Mouse (Mus musculus) hindbrain, postnatal 0 days (tissue): ENCODE data around the gene Card6. TPM values are rescaled to one million over a fixed set of nuclear protein-coding genes. Genes with fewer than 3 reads are reported as not detected.

Experiments used
- ATAC-seq: fragments of 200-750 bp; cut with Nextera tagmentation; 2 replicates; pipeline ENCODE4 v1.8.0; 2017; ENCODE audit warnings: mild to moderate bottlenecking, moderate TSS enrichment, moderate library complexity
- DNase-seq: peaks from one replicate; pipeline ENCODE4 v3.0.0-alpha.2; 2015; ENCODE audit warnings: low spot score
- H3K27ac ChIP-seq: fragments of 300-500 bp; sonication (generic); 2 replicates; pipeline ENCODE4 v1.5.1; 2014; ENCODE audit warnings: mild to moderate bottlenecking
- H3K27me3 ChIP-seq: fragments of 300-500 bp; sonication (generic); 2 replicates; pipeline ENCODE4 v1.6.1; 2014; ENCODE audit warnings: low read length, mixed read lengths; ENCODE audit not compliant: insufficient read depth
- H3K36me3 ChIP-seq: fragments of 300-500 bp; sonication (generic); 2 replicates; pipeline ENCODE4 v1.6.1; 2014; ENCODE audit warnings: low read length, mixed read lengths; ENCODE audit not compliant: insufficient read depth
- H3K4me1 ChIP-seq: fragments of 300-500 bp; sonication (generic); 2 replicates; pipeline ENCODE4 v1.6.1; 2014; ENCODE audit warnings: antibody characterized with exemption, low read length, mixed read lengths; ENCODE audit not compliant: insufficient read depth
- H3K4me2 ChIP-seq: fragments of 300-500 bp; sonication (generic); 2 replicates; pipeline ENCODE4 v1.6.1; 2014; ENCODE audit warnings: low read depth, mild to moderate bottlenecking, low read length, moderate library complexity, mixed read lengths
- H3K4me3 ChIP-seq: fragments of 300-500 bp; sonication (generic); 2 replicates; pipeline ENCODE4 v1.5.1; 2014; ENCODE audit warnings: low read length
- H3K9ac ChIP-seq: fragments of 300-500 bp; sonication (generic); replicated peaks from 2 replicates; pipeline ENCODE4 v1.6.1; 2014; ENCODE audit warnings: mild to moderate bottlenecking, low read length, moderate library complexity, mixed read lengths
- H3K9me3 ChIP-seq: fragments of 300-500 bp; sonication (generic); 2 replicates; pipeline ENCODE4 v1.6.1; 2016; ENCODE audit warnings: low read length, mixed read lengths
- CTCF ChIP-seq: IDR thresholded peaks from 2 replicates; pipeline ENCODE4 v1.5.1; 2016; ENCODE audit warnings: antibody characterized with exemption, control low read depth, low read depth
- WGBS: fragments of 180-500 bp; shearing (Covaris S2); extraction: QIAGEN DNeasy Blood & Tissue Kit; methylation state at CpG from one replicate; pipeline ENCODE4 v1.1.7; 2014; 5-methylcytosine and 5-hydroxymethylcytosine counted together
- polyA plus RNA-seq: library from polyadenylated mRNA; unstranded; fragments of >200 nt; fragmentation: Nextera tagmentation; extraction: Ambion mirVana; gene quantifications from 2 replicates; pipeline ENCODE4 v1.2.1, GENCODE M21; 2015
- total RNA-seq: library from RNA; depleted of rRNA; stranded (reverse); fragments of >200 nt; gene quantifications from 2 replicates; pipeline ENCODE4 v1.2.3, GENCODE M21; 2014; rRNA removed

Card6 gene
- total RNA-seq, result 0.16 and 0.29 TPM in 2 replicates
- 0.23 and 0.54 TPM in 2 replicates for polyA plus RNA-seq

GRCm38 (mm10) chr15:5107686-5108654 is at the start of gene Card6:
Gene Card6 (minus strand): TSS chr15:5108539.
- no peaks in the 10 kb centered on the region for H3K36me3 ChIP-seq
- no peaks in the 10 kb centered on the region for H3K9me3 ChIP-seq
- no peaks in the 10 kb centered on the region for H3K27me3 ChIP-seq
- no peak for DNase-seq
- WGBS, result 71% methylated on average over 21 of the region's 21 CpGs
- no peaks in the 10 kb centered on the region for H3K4me1 ChIP-seq
- H3K4me2 ChIP-seq, result peak within 1 kb of the TSS; percentile 31; the same call in 1 of the 2 replicates
- peak within 1 kb of the TSS; percentile 2; the same call in 1 of the 2 replicates for H3K9ac ChIP-seq
- no peak for ATAC-seq
- H3K4me3 ChIP-seq, result peak within 1 kb of the TSS; percentile 13; the same call in 1 of the 2 replicates
- H3K27ac ChIP-seq, result no peak within 1 kb of the TSS
- no peak for TF ChIP-seq CTCF

- H3K27ac ChIP-seq, result no peak overlapping the region
- WGBS, result 42% methylated on average over 1 of the region's 1 CpGs
- H3K27me3 ChIP-seq, result no peaks in the 10 kb centered on the region
- no peak for DNase-seq
- H3K9ac ChIP-seq, result no peak overlapping the region
- H3K36me3 ChIP-seq, result no peaks in the 10 kb centered on the region
- ATAC-seq, result no peak
- no peak overlapping the region for H3K4me3 ChIP-seq
- no peak for TF ChIP-seq CTCF
- H3K4me2 ChIP-seq, result no peak overlapping the region
- no peaks in the 10 kb centered on the region for H3K4me1 ChIP-seq
- H3K9me3 ChIP-seq, result no peaks in the 10 kb centered on the region
Observed at GRCm38 (mm10) chr15:5157386-5157785, 49.0 kb upstream of the Card6 start.

GRCm38 (mm10) chr15:5156355-5156754 is 48.0 kb upstream of the Card6 start:
- Histone ChIP-seq H3K4me2 (no peak overlapping the region), H3K9ac (no peak overlapping the region), H3K27ac (no peak overlapping the region), H3K36me3 (no peaks in the 10 kb centered on the region), H3K4me1 (no peaks in the 10 kb centered on the region), H3K9me3 (no peaks in the 10 kb centered on the region), H3K27me3 (no peaks in the 10 kb centered on the region), H3K4me3 (no peak overlapping the region)
- ATAC-seq, result no peak
- 81% methylated on average over 4 of the region's 4 CpGs for WGBS
- TF ChIP-seq CTCF, result no peak
- DNase-seq, result no peak

GRCm38 (mm10) chr15:5155093-5155492 is 46.8 kb upstream of the Card6 start:
- Histone ChIP-seq H3K36me3 (no peaks in the 10 kb centered on the region), H3K27ac (no peak overlapping the region), H3K4me3 (no peak overlapping the region), H3K9me3 (no peaks in the 10 kb centered on the region), H3K27me3 (no peaks in the 10 kb centered on the region), H3K4me2 (no peak overlapping the region), H3K4me1 (no peaks in the 10 kb centered on the region), H3K9ac (no peak overlapping the region)
- ATAC-seq (no peak), DNase-seq (no peak)
- WGBS, result 47% methylated on average over 5 of the region's 5 CpGs
- no peak for TF ChIP-seq CTCF

- Histone ChIP-seq H3K27me3 (no peaks in the 10 kb centered on the region), H3K9me3 (no peaks in the 10 kb centered on the region), H3K36me3 (no peaks in the 10 kb centered on the region), H3K4me3 (no peak overlapping the region), H3K4me1 (no peaks in the 10 kb centered on the region), H3K27ac (no peak overlapping the region), H3K9ac (no peak overlapping the region), H3K4me2 (no peak overlapping the region)
- DNase-seq, result no peak
- no peak for TF ChIP-seq CTCF
- ATAC-seq, result no peak
- WGBS, result 84% methylated on average over 9 of the region's 9 CpGs
Observed at GRCm38 (mm10) chr15:5154621-5155020, 46.3 kb upstream of the Card6 start.

GRCm38 (mm10) chr15:5152171-5152570 is 43.8 kb upstream of the Card6 start:
- H3K27me3 ChIP-seq, result no peaks in the 10 kb centered on the region
- H3K27ac ChIP-seq, result no peak overlapping the region
- 97% methylated on average over 6 of the region's 6 CpGs for WGBS
- TF ChIP-seq CTCF, result no peak
- no peak for DNase-seq
- H3K4me1 ChIP-seq, result no peaks in the 10 kb centered on the region
- no peak overlapping the region for H3K4me3 ChIP-seq
- H3K9ac ChIP-seq, result no peak overlapping the region
- no peaks in the 10 kb centered on the region for H3K36me3 ChIP-seq
- no peak overlapping the region for H3K4me2 ChIP-seq
- no peaks in the 10 kb centered on the region for H3K9me3 ChIP-seq
- no peak for ATAC-seq

GRCm38 (mm10) chr15:5149187-5149586 is 40.8 kb upstream of the Card6 start:
- H3K9ac ChIP-seq, result no peak overlapping the region
- no peak for TF ChIP-seq CTCF
- H3K4me3 ChIP-seq, result no peak overlapping the region
- no peaks in the 10 kb centered on the region for H3K36me3 ChIP-seq
- H3K9me3 ChIP-seq, result no peaks in the 10 kb centered on the region
- no peak overlapping the region for H3K4me2 ChIP-seq
- no peak overlapping the region for H3K27ac ChIP-seq
- peaks cover 9% of the 10 kb centered on the region; the same call in 1 of the 2 replicates for H3K4me1 ChIP-seq
- ATAC-seq, result no peak
- H3K27me3 ChIP-seq, result no peaks in the 10 kb centered on the region
- WGBS, result 77% methylated on average over 4 of the region's 4 CpGs
- DNase-seq, result no peak
